Mouse (Mus musculus) CH12.LX (cell line): ENCODE results near the gene Egf. TPM values are rescaled to one million over a fixed set of nuclear protein-coding genes. Genes with fewer than 3 reads are reported as not detected.

ENCODE experiments used
- DNase-seq: peaks from one replicate; pipeline ENCODE4 v3.0.0-alpha.2; 2013; ENCODE audit errors: extremely low read depth
- H3K27ac ChIP-seq: 2 replicates; pipeline ENCODE4 v1.5.1; 2012; ENCODE audit warnings: low read depth, mild to moderate bottlenecking, control low read depth, moderate library complexity; ENCODE audit not compliant: insufficient read depth
- H3K27me3 ChIP-seq: replicated peaks from 2 replicates; pipeline ENCODE3; 2012; ENCODE audit warnings: inconsistent platforms
- H3K36me3 ChIP-seq, 2 experiments: replicated peaks in 1 of 2; 2 replicates each; pipeline versions ENCODE3 to v1.6.1; 2012; ENCODE audit warnings: inconsistent platforms in 1 of 2, low read length in 1 of 2, mild to moderate bottlenecking in 1 of 2, mixed read lengths in 1 of 2, moderate library complexity in 1 of 2; ENCODE audit not compliant: control insufficient read depth in 1 of 2, insufficient read depth in 1 of 2
- H3K4me1 ChIP-seq, 2 experiments: 2 replicates each; pipeline ENCODE4 v1.6.1; 2012; ENCODE audit warnings: inconsistent platforms in 1 of 2, moderate library complexity in 1 of 2; ENCODE audit not compliant: insufficient read depth in 2 of 2, control insufficient read depth in 1 of 2
- H3K4me2 ChIP-seq: 2 replicates; pipeline ENCODE4 v1.6.1; 2012; ENCODE audit warnings: low read depth, mild to moderate bottlenecking, control low read depth; ENCODE audit not compliant: poor library complexity, insufficient read depth, severe bottlenecking
- H3K4me3 ChIP-seq, 3 experiments: fragments of 150-350 bp in 1 of 3; sonication (generic) in 1 of 3; replicated peaks in 1 of 3; 2 replicates each; pipeline versions ENCODE3 to v1.5.1; 2011 to 2012; ENCODE audit warnings: low read depth in 2 of 3, low read length in 2 of 3, mild to moderate bottlenecking in 2 of 3, moderate library complexity in 2 of 3, control low read depth in 1 of 3, improper control_type of control experiment in 1 of 3, inconsistent platforms in 1 of 3, mixed read lengths in 1 of 3; ENCODE audit not compliant: poor library complexity in 1 of 3
- H3K79me2 ChIP-seq: replicated peaks from 2 replicates; pipeline ENCODE4 v1.6.1; 2012; ENCODE audit warnings: mild to moderate bottlenecking, moderate library complexity; ENCODE audit not compliant: control insufficient read depth, poor library complexity, insufficient read depth, severe bottlenecking; ENCODE audit errors: extremely low read depth
- H3K9ac ChIP-seq: 2 replicates; pipeline ENCODE4 v1.6.1; 2012; ENCODE audit warnings: low read depth, mild to moderate bottlenecking, control low read depth, moderate library complexity; ENCODE audit not compliant: insufficient read depth
- H3K9me3 ChIP-seq: replicated peaks from 2 replicates; pipeline ENCODE3; 2012; ENCODE audit warnings: low read length, inconsistent platforms, mixed read lengths
- BHLHE40 ChIP-seq: IDR thresholded peaks from 2 replicates; pipeline ENCODE4 v1.6.1; 2011; ENCODE audit warnings: mild to moderate bottlenecking, low read depth, low read length, improper control_type of control experiment
- CHD2 ChIP-seq: IDR thresholded peaks from 2 replicates; pipeline ENCODE4 v1.6.1; 2011; ENCODE audit warnings: low read length, improper control_type of control experiment
- E2F4 ChIP-seq: IDR thresholded peaks from 2 replicates; pipeline ENCODE4 v1.6.1; 2011; ENCODE audit warnings: low read depth, low read length, improper control_type of control experiment; ENCODE audit not compliant: insufficient replicate concordance
- ELF1 ChIP-seq: IDR thresholded peaks from 2 replicates; pipeline ENCODE4 v1.6.1; 2014; ENCODE audit warnings: low read depth, mild to moderate bottlenecking, inconsistent platforms, low read length, improper control_type of control experiment
- EP300 ChIP-seq: IDR thresholded peaks from 2 replicates; pipeline ENCODE4 v1.6.1; 2011; ENCODE audit warnings: low read length, improper control_type of control experiment
- ETS1 ChIP-seq: conservative IDR thresholded peaks from 2 replicates; pipeline ENCODE4 v1.6.1; 2012; ENCODE audit warnings: low read depth, mild to moderate bottlenecking, inconsistent platforms, low read length, improper control_type of control experiment, moderate library complexity
- GABPA ChIP-seq: IDR thresholded peaks from 2 replicates; pipeline ENCODE4 v1.6.1; 2012; ENCODE audit warnings: low read depth, low read length, improper control_type of control experiment, inconsistent platforms; ENCODE audit not compliant: insufficient replicate concordance
- HCFC1 ChIP-seq: IDR thresholded peaks from 2 replicates; pipeline ENCODE4 v1.6.1; 2012; ENCODE audit warnings: low read depth, mild to moderate bottlenecking, inconsistent platforms, low read length, improper control_type of control experiment
- JUN ChIP-seq: IDR thresholded peaks from 2 replicates; pipeline ENCODE4 v1.6.1; 2011; ENCODE audit warnings: low read depth, mild to moderate bottlenecking, low read length, improper control_type of control experiment, moderate library complexity; ENCODE audit not compliant: insufficient read depth
- KAT2A ChIP-seq: IDR thresholded peaks from 2 replicates; pipeline ENCODE4 v1.6.1; 2012; ENCODE audit warnings: low read length, improper control_type of control experiment, inconsistent platforms; ENCODE audit not compliant: insufficient replicate concordance
- MAX ChIP-seq: IDR thresholded peaks from 2 replicates; pipeline ENCODE4 v1.6.1; 2011; ENCODE audit warnings: low read length, improper control_type of control experiment
- MEF2A ChIP-seq: IDR thresholded peaks from 2 replicates; pipeline ENCODE4 v1.6.1; 2014; ENCODE audit warnings: low read depth, mild to moderate bottlenecking, inconsistent platforms, low read length, improper control_type of control experiment, borderline replicate concordance
- MXI1 ChIP-seq: IDR thresholded peaks from 2 replicates; pipeline ENCODE4 v1.6.1; 2011; ENCODE audit warnings: mild to moderate bottlenecking, low read depth, low read length, improper control_type of control experiment
- NRF1 ChIP-seq: IDR thresholded peaks from 2 replicates; pipeline ENCODE4 v1.6.1; 2014; ENCODE audit warnings: low read depth, mild to moderate bottlenecking, inconsistent platforms, low read length, improper control_type of control experiment, moderate library complexity
- PAX5 ChIP-seq: IDR thresholded peaks from 2 replicates; pipeline ENCODE4 v1.6.1; 2012; ENCODE audit warnings: low read length, inconsistent platforms, mixed read lengths
- POLR2A ChIP-seq: IDR thresholded peaks from 2 replicates; pipeline ENCODE4 v1.6.1; 2011; ENCODE audit warnings: low read depth, mild to moderate bottlenecking, improper control_type of control experiment, low read length
- POLR2AphosphoS2 ChIP-seq: IDR thresholded peaks from 2 replicates; pipeline ENCODE4 v1.6.1; 2011; ENCODE audit warnings: low read depth, low read length, improper control_type of control experiment
- RCOR1 ChIP-seq: conservative IDR thresholded peaks from 2 replicates; pipeline ENCODE4 v1.6.1; 2012; ENCODE audit warnings: low read depth, mild to moderate bottlenecking, inconsistent platforms, low read length, improper control_type of control experiment
- SIN3A ChIP-seq: IDR thresholded peaks from 2 replicates; pipeline ENCODE4 v1.6.1; 2012; ENCODE audit warnings: low read length, improper control_type of control experiment, inconsistent platforms
- SMC3 ChIP-seq: IDR thresholded peaks from 2 replicates; pipeline ENCODE4 v1.6.1; 2011; ENCODE audit warnings: low read depth, low read length, improper control_type of control experiment
- UBTF ChIP-seq: IDR thresholded peaks from 2 replicates; pipeline ENCODE4 v1.6.1; 2012; ENCODE audit warnings: low read depth, mild to moderate bottlenecking, inconsistent platforms, low read length, improper control_type of control experiment, moderate library complexity
- ZC3H11A ChIP-seq: IDR thresholded peaks from 2 replicates; pipeline ENCODE4 v1.6.1; 2012; ENCODE audit warnings: low read depth, mild to moderate bottlenecking, inconsistent platforms, low read length, improper control_type of control experiment
- ZKSCAN1 ChIP-seq: IDR thresholded peaks from 2 replicates; pipeline ENCODE4 v1.6.1; 2012; ENCODE audit warnings: low read depth, inconsistent platforms, low read length, improper control_type of control experiment, borderline replicate concordance
- ZMIZ1 ChIP-seq: IDR thresholded peaks from 2 replicates; pipeline ENCODE4 v1.6.1; 2012; ENCODE audit warnings: low read depth, mild to moderate bottlenecking, inconsistent platforms, low read length, improper control_type of control experiment
- dilution Hi-C: fragments of 300-500 bp; cut with MboI; formaldehyde crosslinking; loops from 2 replicates; pipeline ENCODE4 v1.14.3; 2020; ENCODE audit warnings: low sequenced_read_pairs; ENCODE audit not compliant: extremely low pct_unique_long_range_greater_than_20kb, extremely low pct_ligation_motif_present
- in situ Hi-C: fragments of 300-500 bp; cut with MboI; formaldehyde crosslinking; loops from 3 replicates; pipeline ENCODE4 v1.14.3; 2019; ENCODE audit warnings: low sequenced_read_pairs, low pct_ligation_motif_present, low pct_unique_long_range_greater_than_20kb, mixed read lengths
- polyA plus RNA-seq: library from polyadenylated mRNA; unstranded; fragments of >175 nt; gene quantifications from 2 replicates; pipeline ENCODE4 v1.2.1, GENCODE M21; 2012; ENCODE audit warnings: low read depth; ENCODE audit not compliant: insufficient read length
- total RNA-seq, 2 experiments: library from RNA; depleted of rRNA; stranded (reverse); fragments of 300-350 nt in 1 of 2; fragments of >200 nt in 1 of 2; gene quantifications; 2 replicates each; pipeline ENCODE4 v1.2.3; 2012 to 2014

Gene Egf
- total and polyA plus RNA-seq, 3 experiments, result 2.3 to 4.1 (median 3.9) TPM

DNA sequence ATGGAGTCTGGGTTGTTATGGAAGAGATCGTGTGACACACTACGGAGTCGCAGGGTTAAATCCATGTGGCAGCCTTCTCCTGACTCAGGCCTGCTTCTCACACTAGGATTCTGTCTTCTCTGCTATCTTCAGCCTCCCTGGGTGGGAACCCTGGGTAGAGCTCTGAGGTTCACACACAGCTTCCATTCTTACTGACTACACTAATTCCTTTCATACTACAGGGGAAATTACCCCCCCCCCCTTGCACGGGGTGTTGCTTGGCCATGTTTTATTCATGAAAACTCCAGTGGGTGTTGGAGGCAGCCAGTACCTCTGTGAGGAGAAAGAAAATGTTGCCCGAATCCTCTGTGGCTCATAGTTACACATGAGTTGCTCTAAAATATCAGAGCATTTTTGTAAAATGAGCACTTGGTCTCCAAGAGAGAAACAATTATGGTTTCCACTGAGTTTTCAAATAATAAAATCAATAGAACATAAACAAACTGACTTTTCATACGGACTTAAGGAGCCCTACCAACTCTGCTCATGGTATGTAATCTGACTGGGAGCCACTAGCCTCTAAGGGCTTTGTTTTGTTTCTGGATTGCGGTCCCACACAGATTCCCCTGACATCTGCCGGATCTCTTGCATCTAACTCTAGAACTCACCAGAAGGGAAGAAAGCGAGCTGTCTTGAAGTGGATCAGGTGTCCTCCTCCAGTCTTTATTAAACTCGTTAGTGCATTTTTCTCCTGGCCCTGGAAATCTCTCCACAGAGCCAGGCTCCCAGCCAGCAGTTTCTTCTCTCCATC, 114.7 kb downstream of the Egf start:
- Histone ChIP-seq H3K27ac (no peak overlapping the region), H3K4me2 (no peak overlapping the region), H3K4me1 (peaks cover 2 to 4% of the 10 kb centered on the region in 2 experiments; a peak in 2 of 4 replicates), H3K36me3 (no peaks in the 10 kb centered on the region), H3K9me3 (no peaks in the 10 kb centered on the region), H3K79me2 (no peaks in the 10 kb centered on the region)
- in situ Hi-C loops, result no loop called here
- TF ChIP-seq ZKSCAN1 (no peak), SIN3A (no peak), KAT2A (no peak), EP300 (no peak), ETS1 (no peak), SMC3 (no peak), NRF1 (no peak), POLR2AphosphoS2 (no peak), ZMIZ1 (no peak), HCFC1 (no peak), MAX (no peak), PAX5 (no peak), UBTF (no peak), ELF1 (no peak), CHD2 (no peak)
- TF ChIP-seq, all 38 proteins: peak for 0
- dilution Hi-C loops, result no loop called here
- no peaks in the 10 kb centered on the region for H3K27me3 ChIP-seq
- no peak for DNase-seq
- no peak overlapping the region for H3K4me3 ChIP-seq
- H3K9ac ChIP-seq, result no peak overlapping the region

DNA sequence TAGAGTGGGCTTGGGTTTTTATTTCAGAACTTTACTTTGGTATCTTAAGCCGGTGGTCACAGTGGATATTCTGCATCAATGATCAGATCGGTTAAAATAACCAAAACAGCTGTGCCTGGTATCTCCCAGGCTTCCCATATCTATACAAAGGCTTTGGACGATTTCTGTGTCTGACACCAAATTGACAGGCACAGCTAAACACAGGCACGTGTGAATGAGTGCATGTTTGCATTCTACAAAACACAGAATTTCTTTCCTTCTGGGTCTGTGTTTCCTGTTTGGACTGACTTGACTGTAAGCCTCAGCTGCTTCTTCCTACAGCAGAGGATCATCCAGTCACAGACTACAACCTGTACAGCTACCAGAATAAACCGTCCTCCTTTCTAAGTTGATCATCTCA, 115.4 kb downstream of the Egf start:
- Histone ChIP-seq H3K27me3 (no peaks in the 10 kb centered on the region), H3K36me3 (no peaks in the 10 kb centered on the region)
- in situ Hi-C loops, result no loop called here
- TF ChIP-seq UBTF, result no peak
- no peak for TF ChIP-seq PAX5
- TF ChIP-seq EP300, result no peak
- TF ChIP-seq RCOR1, result no peak
- TF ChIP-seq MEF2A, result no peak
- no peak for TF ChIP-seq E2F4
- no peak for TF ChIP-seq JUN
- no peak for TF ChIP-seq GABPA
- no peak for TF ChIP-seq ZC3H11A
- TF ChIP-seq KAT2A, result no peak
- no peak for TF ChIP-seq ETS1
- TF ChIP-seq ZKSCAN1, result no peak
- TF ChIP-seq BHLHE40, result no peak
- TF ChIP-seq MXI1, result no peak
- TF ChIP-seq SIN3A, result no peak
- TF ChIP-seq POLR2A, result no peak
- TF ChIP-seq, all 38 proteins: peak for 0
- dilution Hi-C loops, result no loop called here
- Histone ChIP-seq H3K4me1 (no peaks in the 10 kb centered on the region), H3K4me3 (no peak overlapping the region), H3K79me2 (no peaks in the 10 kb centered on the region), H3K9me3 (no peaks in the 10 kb centered on the region), H3K27ac (no peak overlapping the region), H3K4me2 (no peak overlapping the region), H3K9ac (no peak overlapping the region)
- DNase-seq, result no peak
